Mouse (Mus musculus) embryonic facial prominence, embryonic 15.5 days (tissue): ENCODE data around the gene Sesn1. TPM values are rescaled to one million over a fixed set of nuclear protein-coding genes. Genes with fewer than 3 reads are reported as not detected.
"Not testable (repeated sequence)": the region's sequence is repeated elsewhere in the genome, so short reads cannot be mapped to it uniquely, and the experiment has no call there.

Experiments used
- ATAC-seq: fragments of 200-750 bp; cut with Nextera tagmentation; 2 replicates; pipeline ENCODE4 v1.8.0; 2017; ENCODE audit warnings: low read depth, moderate TSS enrichment; ENCODE audit not compliant: insufficient number of reproducible peaks, low FRiP score, low TSS enrichment
- H3K27ac ChIP-seq: fragments of 300-500 bp; sonication (generic); replicated peaks from 2 replicates; pipeline ENCODE4 v1.5.1; 2015; ENCODE audit warnings: mild to moderate bottlenecking, inconsistent platforms
- H3K27me3 ChIP-seq: fragments of 300-500 bp; sonication (generic); 2 replicates; pipeline ENCODE4 v1.6.1; 2015; ENCODE audit warnings: inconsistent platforms
- H3K36me3 ChIP-seq: fragments of 300-500 bp; sonication (generic); 2 replicates; pipeline ENCODE4 v1.6.1; 2015; ENCODE audit warnings: mild to moderate bottlenecking, inconsistent platforms
- H3K4me1 ChIP-seq: fragments of 300-500 bp; sonication (generic); 2 replicates; pipeline ENCODE4 v1.6.1; 2015; ENCODE audit warnings: inconsistent platforms
- H3K4me2 ChIP-seq: fragments of 300-500 bp; sonication (generic); replicated peaks from 2 replicates; pipeline ENCODE4 v1.6.1; 2015; ENCODE audit warnings: mild to moderate bottlenecking, inconsistent platforms
- H3K4me3 ChIP-seq: fragments of 300-500 bp; sonication (generic); replicated peaks from 2 replicates; pipeline ENCODE4 v1.5.1; 2015; ENCODE audit warnings: mild to moderate bottlenecking, inconsistent platforms
- H3K9ac ChIP-seq: fragments of 300-500 bp; sonication (generic); 2 replicates; pipeline ENCODE4 v1.6.1; 2015; ENCODE audit warnings: inconsistent platforms
- H3K9me3 ChIP-seq: fragments of 300-500 bp; sonication (generic); replicated peaks from 2 replicates; pipeline ENCODE4 v1.6.1; 2016; ENCODE audit warnings: inconsistent platforms
- WGBS: fragments of 180-500 bp; shearing (Covaris S2); methylation state at CpG from one replicate; pipeline ENCODE4 v1.1.7; 2015; 5-methylcytosine and 5-hydroxymethylcytosine counted together
- polyA plus RNA-seq: library from polyadenylated mRNA; unstranded; fragments of >200 nt; fragmentation: Nextera tagmentation; extraction: Ambion mirVana; gene quantifications from 2 replicates; pipeline ENCODE4 v1.2.1, GENCODE M21; 2015

Sesn1 gene
- polyA plus RNA-seq, 1 experiment from 2014 or later = 47.7 TPM

- Histone ChIP-seq H3K36me3 (no peaks in the 10 kb centered on the region), H3K4me2 (no peak overlapping the region), H3K4me1 (peaks cover 9% of the 10 kb centered on the region; the same call in 1 of the 2 replicates), H3K4me3 (no peak overlapping the region), H3K27me3 (no peaks in the 10 kb centered on the region), H3K9me3 (no peaks in the 10 kb centered on the region), H3K9ac (no peak overlapping the region), H3K27ac (no peak overlapping the region)
- WGBS = 81% methylated on average over 14 of the region's 14 CpGs
- no peak for ATAC-seq
These were observed 117.0 kb downstream of the Sesn1 start for GRCm38 (mm10) chr10:41926726-41927125.

DNA sequence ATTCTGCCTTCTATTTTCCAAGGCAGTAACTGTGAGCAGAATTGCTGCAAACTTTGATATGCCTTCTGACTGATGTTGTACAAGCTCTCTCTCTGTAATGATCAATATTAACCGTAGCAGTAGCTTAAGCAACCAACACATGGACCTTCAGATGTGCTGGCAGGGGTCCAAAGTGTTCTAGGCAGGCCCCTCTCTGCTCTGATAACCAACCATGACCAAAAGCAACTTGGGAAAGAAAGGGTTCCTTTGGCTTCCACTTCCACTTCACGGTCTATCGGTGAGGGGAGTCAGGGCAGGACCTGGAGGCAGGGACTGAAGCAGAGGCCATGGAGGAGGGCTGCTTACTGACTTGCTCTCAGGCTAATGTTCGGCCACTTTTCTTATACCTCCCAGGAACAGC lies 121.2 kb downstream of the Sesn1 start:
- 41% methylated on average over 4 of the region's 4 CpGs for WGBS
- H3K4me1 ChIP-seq = peaks cover 27% of the 10 kb centered on the region
- no peak overlapping the region for H3K9ac ChIP-seq
- no peak overlapping the region for H3K27ac ChIP-seq
- no peaks in the 10 kb centered on the region for H3K27me3 ChIP-seq
- no peak for ATAC-seq
- H3K4me2 ChIP-seq = no peak overlapping the region
- H3K36me3 ChIP-seq = no peaks in the 10 kb centered on the region
- H3K4me3 ChIP-seq = no peak overlapping the region
- no peaks in the 10 kb centered on the region for H3K9me3 ChIP-seq

- Histone ChIP-seq H3K27ac (no peak overlapping the region), H3K9me3 (no peaks in the 10 kb centered on the region), H3K4me3 (no peak overlapping the region), H3K27me3 (no peaks in the 10 kb centered on the region), H3K4me2 (no peak overlapping the region), H3K36me3 (no peaks in the 10 kb centered on the region), H3K9ac (no peak overlapping the region), H3K4me1 (peaks cover 35% of the 10 kb centered on the region)
- ATAC-seq = no peak
- WGBS = 77% methylated on average over 12 of the region's 12 CpGs
These were observed 122.2 kb downstream of the Sesn1 start for GRCm38 (mm10) chr10:41931962-41932361.

DNA sequence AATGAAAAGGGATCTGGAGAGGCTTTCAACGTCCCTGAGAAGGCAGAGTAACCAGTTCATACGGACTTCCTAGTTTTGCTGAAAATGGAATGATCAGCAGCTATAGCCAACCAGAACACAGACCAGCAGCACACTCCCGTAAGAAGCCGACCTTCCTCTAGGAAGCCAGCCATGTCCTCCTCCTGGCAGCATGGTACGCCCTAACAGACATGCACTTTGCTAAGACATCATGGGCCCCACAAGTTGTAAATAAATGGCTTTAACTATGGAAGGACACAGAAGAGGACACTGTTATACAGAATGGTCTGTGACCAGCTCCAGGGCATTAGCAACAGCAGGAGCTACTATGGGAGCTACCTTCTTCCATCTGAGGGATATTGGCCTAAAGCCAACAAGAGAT lies 123.2 kb downstream of the Sesn1 start:
- H3K4me1 ChIP-seq = peaks cover 37% of the 10 kb centered on the region
- H3K9me3 ChIP-seq = no peaks in the 10 kb centered on the region
- H3K9ac ChIP-seq = no peak overlapping the region
- H3K4me2 ChIP-seq = no peak overlapping the region
- H3K4me3 ChIP-seq = no peak overlapping the region
- ATAC-seq = no peak
- H3K27me3 ChIP-seq = no peaks in the 10 kb centered on the region
- H3K27ac ChIP-seq = no peak overlapping the region
- no peaks in the 10 kb centered on the region for H3K36me3 ChIP-seq
- 84% methylated on average over 5 of the region's 5 CpGs for WGBS

DNA sequence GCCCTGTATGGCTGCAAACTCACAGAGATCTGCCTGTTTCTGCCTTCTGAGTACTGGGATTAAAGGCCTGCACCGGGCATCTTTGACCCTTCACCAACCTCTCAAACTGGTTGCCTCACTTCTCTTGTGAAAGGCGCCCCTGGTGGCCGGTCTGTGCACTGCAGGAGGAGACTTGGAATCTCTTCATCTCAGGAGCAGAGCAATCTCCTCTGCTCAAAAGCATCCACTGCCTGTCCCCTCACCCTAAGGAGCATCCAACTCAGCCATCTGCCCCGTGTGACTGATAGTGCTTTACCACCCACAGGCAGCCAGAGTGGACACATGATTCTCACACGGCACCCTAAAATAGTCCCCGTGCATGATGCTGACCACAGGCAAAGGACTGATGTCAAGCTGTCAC lies 123.8 kb downstream of the Sesn1 start:
- Histone ChIP-seq H3K36me3 (no peaks in the 10 kb centered on the region), H3K9me3 (no peaks in the 10 kb centered on the region), H3K4me3 (no peak overlapping the region), H3K27ac (no peak overlapping the region), H3K9ac (no peak overlapping the region), H3K4me2 (no peak overlapping the region), H3K4me1 (peaks cover 36% of the 10 kb centered on the region), H3K27me3 (no peaks in the 10 kb centered on the region)
- ATAC-seq = no peak
- WGBS = 60% methylated on average over 6 of the region's 6 CpGs

GRCm38 (mm10) chr10:41934633-41935475 lies 125.1 kb downstream of the Sesn1 start:
- no peak overlapping the region for H3K9ac ChIP-seq
- ATAC-seq = peak; percentile 80
- H3K27me3 ChIP-seq = no peaks in the 10 kb centered on the region
- H3K27ac ChIP-seq = peak overlapping the region; percentile 70
- H3K4me3 ChIP-seq = 0 out of 2 replicates have a peak overlapping the region, but pooled peaks have one; percentile 12
- H3K36me3 ChIP-seq = no peaks in the 10 kb centered on the region
- peak overlapping the region; percentile 44 for H3K4me2 ChIP-seq
- no peaks in the 10 kb centered on the region for H3K9me3 ChIP-seq
- H3K4me1 ChIP-seq = peaks cover 33% of the 10 kb centered on the region
- WGBS = 17% methylated on average over 21 of the region's 21 CpGs

DNA sequence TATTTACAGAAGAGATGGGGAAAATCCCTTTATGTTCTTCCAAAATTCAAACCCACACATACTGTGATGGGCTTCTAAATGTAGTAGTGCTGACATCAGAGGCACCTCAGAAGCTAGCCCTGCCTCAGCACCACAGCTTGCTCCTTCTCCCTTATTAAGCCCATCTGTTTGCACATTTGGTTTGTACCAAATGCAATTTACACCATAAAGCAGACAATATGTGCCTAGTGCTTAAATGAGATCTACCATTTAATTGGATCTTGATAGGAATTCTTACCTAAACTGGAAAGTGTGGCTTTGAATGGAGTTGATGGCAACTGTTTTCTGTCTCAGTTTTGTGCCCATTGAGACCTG lies 125.7 kb downstream of the Sesn1 start:
- Histone ChIP-seq H3K4me1 (peaks cover 33% of the 10 kb centered on the region), H3K36me3 (no peaks in the 10 kb centered on the region), H3K9ac (no peak overlapping the region), H3K9me3 (no peaks in the 10 kb centered on the region), H3K4me2 (peak overlapping the region; percentile 44; the same call in 1 of the 2 replicates), H3K27me3 (no peaks in the 10 kb centered on the region), H3K4me3 (no peak overlapping the region), H3K27ac (peak overlapping the region; percentile 70; the same call in 1 of the 2 replicates)
- no peak for ATAC-seq

- peak; percentile 12; the same call in 1 of the 2 replicates for ATAC-seq
These were observed 126.4 kb downstream of the Sesn1 start for GRCm38 (mm10) chr10:41936100-41936499.

DNA sequence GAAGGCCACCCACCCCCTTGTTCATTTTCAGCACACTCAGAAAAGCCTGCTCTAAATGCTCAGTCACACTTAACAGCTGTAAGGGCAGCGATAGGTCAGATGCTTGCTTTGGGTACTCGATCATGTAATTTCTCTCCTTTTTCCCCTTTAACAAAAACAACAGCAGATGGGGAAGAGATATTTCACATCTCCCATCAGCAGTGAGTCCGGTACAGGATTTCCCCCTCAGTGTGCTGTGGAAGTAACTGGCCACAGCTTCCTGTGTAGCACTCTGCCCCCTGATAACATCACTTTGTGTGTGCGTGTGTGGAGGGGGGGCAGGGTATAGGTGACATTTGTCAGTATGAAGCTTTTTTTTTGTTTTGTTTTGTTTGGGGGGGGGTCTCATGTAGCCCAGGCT lies 127.4 kb downstream of the Sesn1 start:
- H3K4me3 ChIP-seq = no peak overlapping the region
- H3K4me2 ChIP-seq = no peak overlapping the region
- no peaks in the 10 kb centered on the region for H3K27me3 ChIP-seq
- no peak overlapping the region for H3K9ac ChIP-seq
- ATAC-seq = no peak
- H3K27ac ChIP-seq = 0 out of 2 replicates have a peak overlapping the region, but pooled peaks have one; percentile 22
- WGBS = 50% methylated on average over 4 of the region's 4 CpGs
- H3K36me3 ChIP-seq = no peaks in the 10 kb centered on the region
- peaks cover 28% of the 10 kb centered on the region for H3K4me1 ChIP-seq
- no peaks in the 10 kb centered on the region for H3K9me3 ChIP-seq

More at GRCm38 (mm10) chr10:41936100-41936499, 126.4 kb downstream of the Sesn1 start:
- H3K9me3 ChIP-seq = no peaks in the 10 kb centered on the region
- no peaks in the 10 kb centered on the region for H3K36me3 ChIP-seq
- peaks cover 31% of the 10 kb centered on the region for H3K4me1 ChIP-seq
- H3K4me3 ChIP-seq = no peak overlapping the region
- no peaks in the 10 kb centered on the region for H3K27me3 ChIP-seq
- H3K27ac ChIP-seq = peak overlapping the region; percentile 22; the same call in 1 of the 2 replicates
- no peak overlapping the region for H3K4me2 ChIP-seq
- no peak overlapping the region for H3K9ac ChIP-seq
- 51% methylated on average over 4 of the region's 4 CpGs for WGBS

DNA sequence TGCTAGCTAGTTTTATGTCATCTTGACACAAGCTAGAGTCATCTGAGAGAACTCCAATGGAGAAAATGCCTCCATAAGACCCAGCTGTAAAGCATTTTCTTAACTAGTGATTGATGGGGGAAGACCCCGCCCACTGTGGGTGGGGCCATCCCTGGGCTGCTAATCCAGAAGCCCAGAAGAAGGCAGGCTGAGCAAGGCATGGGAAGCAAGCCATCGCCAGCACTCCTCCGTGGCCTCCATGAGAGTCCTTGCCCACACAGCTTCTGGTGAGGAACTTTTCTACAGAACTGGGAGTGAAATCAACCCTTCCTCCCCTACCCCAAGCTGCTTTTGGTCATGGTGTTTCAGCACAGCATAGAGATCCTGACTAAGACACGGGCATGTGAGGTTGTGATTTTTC lies 129.4 kb downstream of the Sesn1 start:
- H3K4me1 ChIP-seq = peaks cover 28% of the 10 kb centered on the region
- WGBS = 63% methylated on average over 4 of the region's 4 CpGs
- H3K9ac ChIP-seq = no peak overlapping the region
- ATAC-seq = no peak
- H3K27ac ChIP-seq = no peak overlapping the region
- no peaks in the 10 kb centered on the region for H3K36me3 ChIP-seq
- H3K4me2 ChIP-seq = no peak overlapping the region
- H3K27me3 ChIP-seq = no peaks in the 10 kb centered on the region
- H3K4me3 ChIP-seq = no peak overlapping the region
- H3K9me3 ChIP-seq = no peaks in the 10 kb centered on the region

- H3K27ac ChIP-seq, H3K4me3 ChIP-seq, ATAC-seq, H3K9ac ChIP-seq, H3K36me3 ChIP-seq, H3K4me2 ChIP-seq, H3K4me1 ChIP-seq, H3K27me3 ChIP-seq, H3K9me3 ChIP-seq: not testable (repeated sequence)
- WGBS = 90% methylated on average over 10 of the region's 10 CpGs
These were observed 142.6 kb downstream of the Sesn1 start for GRCm38 (mm10) chr10:41952354-41952753.
